Mouse (Mus musculus): ENCODE data around the gene Fgf22.

DNA sequence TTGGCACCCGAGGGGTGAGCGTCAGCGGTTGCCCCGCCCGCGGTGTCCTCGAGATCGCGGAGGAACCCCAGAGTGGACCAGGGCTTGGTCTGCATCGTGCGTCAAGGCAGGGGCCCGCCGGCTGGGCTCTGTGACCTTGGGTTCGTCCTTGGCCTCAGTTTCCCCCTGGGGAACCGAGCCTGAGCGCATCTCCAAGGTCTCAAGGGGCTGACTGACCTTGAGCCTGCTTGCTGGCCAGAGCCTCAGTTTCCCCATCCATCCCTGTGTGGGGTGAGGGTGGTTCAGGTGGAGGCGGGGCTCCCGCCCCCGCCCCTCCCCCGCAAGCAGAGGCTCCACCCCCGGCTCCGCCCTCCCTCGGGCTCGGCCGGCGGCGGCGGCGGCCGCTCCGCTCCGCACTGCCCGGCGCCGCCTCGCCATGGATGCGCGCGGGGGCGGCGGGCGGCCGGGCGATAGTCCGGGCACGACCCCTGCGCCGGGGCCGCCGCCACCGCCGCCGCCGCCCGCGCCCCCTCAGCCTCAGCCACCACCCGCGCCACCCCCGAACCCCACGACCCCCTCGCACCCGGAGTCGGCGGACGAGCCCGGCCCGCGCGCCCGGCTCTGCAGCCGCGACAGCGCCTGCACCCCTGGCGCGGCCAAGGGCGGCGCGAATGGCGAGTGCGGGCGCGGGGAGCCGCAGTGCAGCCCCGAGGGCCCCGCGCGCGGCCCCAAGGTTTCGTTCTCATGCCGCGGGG lies 38.5 kb upstream of the Fgf22 start, which contains the start of gene Hcn2:
- TF ChIP-seq CTCF (conservative IDR thresholded peaks at IDR 0.05; ENCODE audit: low read length) (no peak), POU5F1 (IDR thresholded peaks at IDR 0.05; ENCODE audit: borderline replicate concordance, low read length) (no peak), NANOG (IDR thresholded peaks at IDR 0.05; ENCODE audit: borderline replicate concordance, low read length) (no peak)
